Mouse (Mus musculus) c-Kit-negative CD71-positive TER-119-positive erythroid progenitor cells, embryonic 14.5 days (primary cell): Measurements from ENCODE around the gene Apbb2.

Experiments used
- DNase-seq: peaks from one replicate; pipeline ENCODE4 v3.0.0-alpha.2; 2013; ENCODE audit warnings: low read depth, low spot score

Gene Apbb2

GRCm38 (mm10) chr5:66602287-66602820 lies 16.2 kb downstream of the Apbb2 start:
- DNase-seq: no peak

GRCm38 (mm10) chr5:66600415-66600814 lies 18.2 kb downstream of the Apbb2 start:
- no peak for DNase-seq

GRCm38 (mm10) chr5:66599888-66600287 lies 18.7 kb downstream of the Apbb2 start:
- DNase-seq: no peak

DNA sequence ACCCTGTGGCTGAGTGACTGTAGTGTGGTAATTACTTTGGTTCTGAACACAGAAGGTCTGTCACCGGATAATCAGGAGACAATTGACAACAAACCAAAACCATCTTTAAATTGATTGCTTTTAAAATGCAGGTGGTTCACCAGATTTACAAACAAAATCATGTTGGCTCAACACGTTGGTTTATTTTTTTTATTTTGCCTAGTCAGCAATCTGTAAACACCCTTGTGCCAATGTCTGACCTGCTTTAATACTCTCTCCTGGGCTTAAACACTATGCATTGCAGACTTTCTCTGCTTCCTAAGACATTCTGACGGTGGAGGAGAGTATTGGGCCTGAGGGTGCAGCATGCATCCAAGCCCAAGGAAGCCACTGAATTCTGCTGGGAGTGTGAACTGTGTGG lies 22.3 kb downstream of the Apbb2 start:
- no peak for DNase-seq

GRCm38 (mm10) chr5:66594881-66595280 lies 23.7 kb downstream of the Apbb2 start:
- no peak for DNase-seq

DNA sequence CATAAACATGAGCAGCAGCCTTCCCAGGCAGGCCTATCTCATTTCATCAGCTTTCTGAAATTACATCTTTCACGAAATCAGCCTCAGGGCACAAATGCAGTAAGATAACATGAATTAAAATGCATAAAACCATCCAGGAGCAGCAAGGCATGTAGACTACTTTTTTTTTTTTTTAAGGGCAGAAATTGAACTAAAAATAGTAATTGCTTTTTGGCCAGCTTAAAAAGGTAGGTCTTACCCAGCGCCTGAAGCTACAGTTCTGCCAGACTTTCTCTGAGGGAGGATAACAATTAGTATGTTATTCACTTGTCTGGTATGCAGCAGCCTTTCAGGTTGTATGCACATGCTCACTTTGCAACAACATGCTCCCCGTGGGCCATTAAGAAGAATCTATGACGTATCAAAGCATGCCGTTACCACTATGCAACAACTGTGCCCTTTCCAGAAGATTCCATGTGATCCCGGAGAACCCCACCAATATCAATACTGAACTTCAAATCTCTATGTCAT lies 32.3 kb downstream of the Apbb2 start:
- DNase-seq: no peak

DNA sequence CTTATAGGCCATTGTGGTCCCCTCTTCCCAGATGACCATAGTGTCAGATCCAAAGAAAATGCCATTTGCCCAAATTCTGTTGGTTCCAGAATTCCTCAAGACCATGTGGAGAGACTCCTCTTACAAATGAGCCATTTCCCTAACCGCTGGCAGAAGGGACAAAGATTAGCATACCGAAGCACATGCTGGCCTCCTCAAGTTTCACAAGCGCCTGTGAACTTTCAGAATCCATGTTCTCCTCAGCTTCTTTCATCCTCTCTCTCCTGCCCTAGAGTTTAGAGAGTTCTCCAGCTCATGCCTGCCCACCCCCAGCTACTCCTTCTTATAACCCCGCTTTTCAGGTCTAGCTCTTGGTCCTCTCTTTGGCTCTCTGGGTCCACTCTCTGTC lies 35.6 kb downstream of the Apbb2 start:
- no peak for DNase-seq

GRCm38 (mm10) chr5:66582281-66583018 lies 36.1 kb downstream of the Apbb2 start:
- DNase-seq: no peak

- no peak for DNase-seq
Measured at GRCm38 (mm10) chr5:66579066-66579465, 39.5 kb downstream of the Apbb2 start.

- DNase-seq: no peak
Measured at GRCm38 (mm10) chr5:66576299-66576698, 42.3 kb downstream of the Apbb2 start.

DNA sequence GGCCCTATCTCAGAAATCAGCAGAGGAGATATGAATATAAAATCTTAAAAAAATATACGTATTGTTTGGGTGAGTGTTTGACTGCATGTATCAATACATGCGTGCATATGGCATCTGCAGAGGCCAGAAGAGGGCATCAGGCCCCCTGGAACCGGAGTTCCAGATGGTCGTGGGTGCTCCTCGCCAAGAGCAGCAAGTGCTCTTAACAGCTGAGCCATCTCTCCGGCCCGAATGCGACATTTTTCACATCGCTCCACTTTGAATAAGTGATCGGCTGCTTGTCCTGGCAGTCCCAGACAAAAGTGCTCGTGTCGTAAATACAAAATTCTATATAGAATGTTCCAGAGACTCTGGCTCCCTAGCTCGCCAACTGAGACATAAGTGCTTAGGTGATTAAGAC lies 43.4 kb downstream of the Apbb2 start:
- no peak for DNase-seq

- DNase-seq: no peak
Measured at GRCm38 (mm10) chr5:66573266-66573665, 45.3 kb downstream of the Apbb2 start.

GRCm38 (mm10) chr5:66572086-66572855 lies 46.3 kb downstream of the Apbb2 start:
- DNase-seq: no peak

DNA sequence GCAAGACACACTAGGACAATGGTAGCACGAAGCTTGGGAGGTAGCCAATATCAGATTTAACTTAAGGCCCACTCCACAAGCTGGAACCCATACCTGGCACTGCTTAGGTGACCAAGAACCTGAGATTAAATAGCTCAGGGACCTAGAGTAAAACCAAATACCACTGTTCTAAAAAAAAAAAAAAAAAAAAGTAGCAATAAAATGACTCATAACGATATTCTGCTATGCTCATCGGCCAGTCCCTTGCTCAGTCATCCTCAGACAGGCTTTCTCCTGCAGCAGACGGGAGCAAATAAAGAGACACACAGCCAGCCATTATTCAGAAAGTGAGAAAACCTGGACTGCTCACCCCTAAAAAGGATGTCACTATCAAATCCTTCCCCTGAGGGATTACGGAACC lies 47.9 kb downstream of the Apbb2 start:
- no peak for DNase-seq

- no peak for DNase-seq
Measured at GRCm38 (mm10) chr5:66569141-66569801, 49.3 kb downstream of the Apbb2 start.

- DNase-seq: no peak
Measured at GRCm38 (mm10) chr5:66568002-66568401, 50.6 kb downstream of the Apbb2 start.

GRCm38 (mm10) chr5:66567424-66567823 lies 51.2 kb downstream of the Apbb2 start:
- DNase-seq: no peak

- DNase-seq: no peak
Measured at GRCm38 (mm10) chr5:66559591-66560175, 58.9 kb downstream of the Apbb2 start.

DNA sequence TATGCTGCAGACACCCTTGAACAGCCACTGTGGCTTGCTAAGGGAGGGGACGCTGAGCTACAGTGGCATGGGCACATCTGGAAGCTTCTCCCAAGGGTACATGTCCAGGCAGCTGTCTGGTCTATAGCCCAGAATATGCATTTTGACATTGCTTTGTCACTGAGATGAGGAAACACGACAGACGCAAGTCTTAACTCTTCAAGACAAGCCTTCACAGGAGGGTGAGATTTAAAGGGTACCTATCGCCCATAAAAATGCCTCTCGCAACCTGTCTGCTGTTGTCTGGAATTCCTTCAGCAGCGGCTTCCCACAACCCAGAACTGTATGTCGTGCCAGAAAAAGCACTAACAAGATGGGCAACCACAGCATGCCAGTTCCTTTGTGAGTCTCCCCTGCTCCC lies 60.5 kb downstream of the Apbb2 start:
- DNase-seq: no peak

DNA sequence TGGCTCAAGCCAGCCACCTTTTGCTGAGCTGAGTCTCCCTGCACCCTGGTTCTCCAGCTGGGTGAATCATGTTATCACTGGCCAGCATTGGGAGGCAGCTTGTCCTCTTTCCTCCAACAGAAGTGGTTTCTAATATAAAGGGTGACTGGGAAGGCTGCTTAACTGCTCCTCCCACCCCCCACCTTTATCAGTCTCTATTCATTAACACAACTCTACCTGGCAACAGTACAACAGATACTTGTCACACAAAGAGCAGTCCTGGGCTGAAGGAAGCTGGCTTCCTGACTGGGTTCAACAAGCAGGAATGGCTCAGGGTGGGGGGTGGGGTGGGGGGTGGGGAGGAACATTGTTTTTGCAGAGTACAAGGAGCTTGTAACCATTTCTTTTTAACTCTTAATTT lies 64.7 kb downstream of the Apbb2 start:
- no peak for DNase-seq

DNA sequence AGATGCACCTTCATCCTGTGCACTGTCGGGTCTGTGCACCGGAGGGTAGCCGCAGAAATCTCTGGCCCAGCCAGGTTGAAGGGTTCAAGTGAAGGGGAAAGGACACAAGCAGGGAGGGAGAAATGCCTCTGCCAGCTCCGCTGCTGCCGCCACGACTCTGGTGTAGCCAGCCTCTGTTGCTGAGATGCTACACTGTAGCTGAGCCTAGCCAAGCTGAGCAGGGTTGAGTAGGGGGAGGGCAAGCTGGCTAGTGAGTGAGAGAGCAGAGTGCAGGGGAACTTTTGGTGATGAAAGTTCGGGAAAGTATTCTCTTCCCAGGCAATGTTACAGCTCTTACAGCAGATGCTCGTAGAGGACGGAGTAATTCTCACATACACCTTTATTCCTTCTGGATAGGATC lies 66.3 kb downstream of the Apbb2 start:
- no peak for DNase-seq

DNA sequence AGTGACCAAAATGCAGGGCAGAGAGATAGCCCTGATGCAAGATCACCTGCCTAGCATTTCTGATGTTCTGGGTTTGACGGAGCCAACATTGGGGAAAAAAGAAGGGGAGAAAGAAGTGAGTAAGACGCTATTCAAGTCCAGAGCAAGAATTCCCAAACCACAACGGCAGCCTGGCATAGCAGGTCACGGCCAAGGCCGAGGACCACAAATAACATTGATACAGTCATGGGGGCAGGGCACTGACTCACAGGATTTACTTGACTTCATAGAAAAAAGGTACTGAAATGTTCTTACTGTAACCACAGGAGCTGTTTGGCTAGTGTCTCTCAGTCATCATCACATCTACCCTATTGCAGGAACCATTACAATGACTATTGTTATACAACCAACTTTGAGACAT lies 68.3 kb downstream of the Apbb2 start:
- DNase-seq: no peak
